Mouse (Mus musculus) heart, embryonic 13.5 days (tissue): ENCODE measurements around the gene Atg9a. TPM values are rescaled to one million over a fixed set of nuclear protein-coding genes. Genes with fewer than 3 reads are reported as not detected.

Experiments used
- ATAC-seq: fragments of 200-750 bp; cut with Nextera tagmentation; 2 replicates; pipeline ENCODE4 v1.8.0; 2017; ENCODE audit warnings: moderate TSS enrichment; ENCODE audit not compliant: insufficient number of reproducible peaks, low FRiP score, low TSS enrichment; ENCODE audit errors: extremely low read depth
- H3K27ac ChIP-seq: fragments of 300-500 bp; sonication (generic); replicated peaks from 2 replicates; pipeline ENCODE4 v1.5.1; 2015; ENCODE audit warnings: moderate library complexity, mild to moderate bottlenecking, inconsistent platforms
- H3K27me3 ChIP-seq: fragments of 300-500 bp; sonication (generic); replicated peaks from 2 replicates; pipeline ENCODE4 v1.6.1; 2015; ENCODE audit warnings: mild to moderate bottlenecking, inconsistent platforms
- H3K36me3 ChIP-seq: fragments of 300-500 bp; sonication (generic); 2 replicates; pipeline ENCODE4 v1.6.1; 2015; ENCODE audit warnings: mild to moderate bottlenecking, inconsistent platforms
- H3K4me1 ChIP-seq: fragments of 300-500 bp; sonication (generic); 2 replicates; pipeline ENCODE4 v1.6.1; 2015; ENCODE audit warnings: inconsistent platforms
- H3K4me2 ChIP-seq: fragments of 300-500 bp; sonication (generic); 2 replicates; pipeline ENCODE4 v1.6.1; 2015; ENCODE audit warnings: inconsistent platforms, mild to moderate bottlenecking, moderate library complexity
- H3K4me3 ChIP-seq: fragments of 300-500 bp; sonication (generic); 2 replicates; pipeline ENCODE4 v1.5.1; 2015; ENCODE audit warnings: moderate library complexity, mild to moderate bottlenecking, inconsistent platforms
- H3K9ac ChIP-seq: fragments of 300-500 bp; sonication (generic); 2 replicates; pipeline ENCODE4 v1.6.1; 2015; ENCODE audit warnings: inconsistent platforms, mild to moderate bottlenecking, moderate library complexity
- H3K9me3 ChIP-seq: fragments of 300-500 bp; sonication (generic); 2 replicates; pipeline ENCODE4 v1.6.1; 2016; ENCODE audit warnings: inconsistent platforms
- WGBS: fragments of 180-500 bp; shearing (Covaris S2); methylation state at CpG from one replicate; pipeline ENCODE4 v1.1.7; 2015; ENCODE audit warnings: mixed read lengths; 5-methylcytosine and 5-hydroxymethylcytosine counted together
- polyA plus RNA-seq: library from polyadenylated mRNA; unstranded; fragments of >200 nt; fragmentation: Nextera tagmentation; extraction: Ambion mirVana; gene quantifications from 2 replicates; pipeline ENCODE4 v1.2.1, GENCODE M21; 2015

Gene Atg9a
- polyA plus RNA-seq, 1 experiment from 2014 or later = 30.4 TPM

DNA sequence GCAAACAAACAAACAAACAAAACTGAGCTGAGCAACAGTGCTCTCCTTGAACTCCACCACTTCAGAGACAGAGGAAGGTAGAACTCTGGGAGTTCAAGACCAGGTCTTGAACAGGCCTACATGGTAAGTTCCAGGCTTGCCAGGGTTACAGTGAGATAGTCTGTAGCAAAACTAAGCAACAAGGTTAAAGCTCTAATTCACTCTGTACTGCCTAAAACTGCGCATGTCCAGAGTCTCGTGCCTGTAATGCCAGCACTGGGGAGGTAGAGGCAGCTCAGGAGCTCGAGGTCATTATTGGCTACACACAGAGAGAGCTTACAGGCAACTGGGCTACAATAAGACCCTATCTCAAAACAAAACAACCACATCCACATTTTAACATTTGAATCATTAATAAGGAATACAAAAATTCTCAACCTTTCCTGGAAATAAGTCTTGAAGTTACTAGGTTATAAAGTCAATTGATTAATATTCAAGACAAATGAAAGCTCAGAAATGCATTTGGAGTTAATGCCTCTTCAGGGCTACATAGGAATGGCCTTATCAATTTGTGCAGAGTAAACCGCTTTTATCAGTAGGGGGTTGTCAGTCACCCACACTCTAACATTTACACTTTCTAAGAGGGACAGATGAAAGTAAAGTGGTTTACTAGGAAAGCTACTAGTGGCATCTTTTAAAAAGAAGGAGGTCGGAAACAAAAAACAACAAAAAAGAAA, 32.3 kb downstream of the Atg9a start:
- Histone ChIP-seq H3K27ac (no peak overlapping the region), H3K9ac (no peak overlapping the region), H3K36me3 (no peaks in the 10 kb centered on the region), H3K9me3 (no peaks in the 10 kb centered on the region), H3K27me3 (no peaks in the 10 kb centered on the region), H3K4me3 (no peak overlapping the region), H3K4me2 (no peak overlapping the region), H3K4me1 (no peaks in the 10 kb centered on the region)
- 45% methylated on average over 5 of the region's 5 CpGs for WGBS
- no peak for ATAC-seq

DNA sequence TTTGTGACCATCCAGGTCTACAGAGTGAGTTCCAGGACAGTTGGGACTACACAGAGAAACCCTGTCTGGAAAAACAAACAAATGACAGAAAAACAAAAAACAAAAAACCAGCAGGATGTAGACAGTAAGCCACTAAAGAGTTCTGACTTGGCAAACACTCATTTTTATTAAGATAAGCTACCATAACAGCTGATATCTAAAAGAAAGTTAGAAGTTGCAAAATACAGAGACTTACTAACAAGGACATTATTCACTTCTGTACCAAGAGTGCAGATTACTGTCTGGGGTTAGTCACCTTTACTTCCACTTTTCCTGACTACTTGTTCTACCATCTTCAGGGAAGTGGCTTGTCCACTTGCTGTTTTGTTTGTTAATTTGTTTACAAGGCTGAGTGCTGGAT, 33.0 kb downstream of the Atg9a start:
- H3K9ac ChIP-seq = no peak overlapping the region
- no peaks in the 10 kb centered on the region for H3K4me1 ChIP-seq
- no peak overlapping the region for H3K27ac ChIP-seq
- no peak overlapping the region for H3K4me2 ChIP-seq
- H3K36me3 ChIP-seq = no peaks in the 10 kb centered on the region
- no peaks in the 10 kb centered on the region for H3K9me3 ChIP-seq
- no peaks in the 10 kb centered on the region for H3K27me3 ChIP-seq
- no peak for ATAC-seq
- no peak overlapping the region for H3K4me3 ChIP-seq

DNA sequence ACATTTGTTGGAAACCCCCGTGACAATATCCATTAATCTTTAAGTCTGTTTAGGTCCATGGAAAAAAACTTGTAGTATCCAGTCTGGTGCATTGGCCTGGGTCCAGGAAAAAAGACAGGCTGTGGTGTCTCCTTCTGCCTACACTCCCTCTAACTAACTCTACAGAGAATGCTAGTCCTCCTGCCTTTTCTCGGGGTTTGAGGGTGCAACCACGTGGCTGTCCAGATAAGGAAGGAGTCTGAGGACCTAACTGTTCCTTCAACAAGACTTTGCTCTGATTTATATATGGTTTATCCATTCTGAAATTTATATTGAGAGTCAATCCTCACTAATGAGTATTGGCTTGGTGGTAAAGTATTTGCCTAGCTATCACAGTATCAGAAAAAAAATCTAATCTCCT, 36.2 kb downstream of the Atg9a start:
- Histone ChIP-seq H3K27me3 (no peaks in the 10 kb centered on the region), H3K4me1 (no peaks in the 10 kb centered on the region), H3K4me3 (no peak overlapping the region), H3K36me3 (no peaks in the 10 kb centered on the region), H3K9me3 (no peaks in the 10 kb centered on the region), H3K9ac (no peak overlapping the region), H3K27ac (no peak overlapping the region), H3K4me2 (no peak overlapping the region)
- WGBS = 32% methylated on average over 3 of the region's 3 CpGs
- ATAC-seq = no peak

DNA sequence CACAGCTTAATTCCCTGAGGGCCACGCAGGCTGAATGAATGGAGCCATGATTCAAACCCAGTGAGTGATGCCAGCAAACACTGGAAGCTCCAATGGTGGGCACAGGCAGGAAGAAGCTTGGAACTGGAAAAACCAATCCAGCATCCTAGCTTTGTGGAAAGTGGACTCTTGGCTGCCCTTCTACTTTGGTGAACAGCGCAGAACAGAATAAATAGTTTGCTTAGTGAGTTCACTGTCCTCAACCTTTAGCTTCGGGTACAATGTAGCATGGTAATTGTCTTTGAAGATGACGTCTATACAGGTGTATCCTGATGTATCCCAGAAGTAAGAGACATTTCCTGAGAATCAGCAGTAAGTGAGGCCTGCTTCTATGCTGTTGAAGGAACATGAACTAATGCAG, 43.3 kb downstream of the Atg9a start:
- no peaks in the 10 kb centered on the region for H3K27me3 ChIP-seq
- no peak overlapping the region for H3K4me3 ChIP-seq
- H3K27ac ChIP-seq = no peak overlapping the region
- no peaks in the 10 kb centered on the region for H3K9me3 ChIP-seq
- H3K9ac ChIP-seq = no peak overlapping the region
- H3K4me1 ChIP-seq = peaks cover 6% of the 10 kb centered on the region
- ATAC-seq = no peak
- WGBS = 92% methylated on average over 4 of the region's 4 CpGs
- H3K4me2 ChIP-seq = no peak overlapping the region
- H3K36me3 ChIP-seq = peaks cover 62% of the 10 kb centered on the region

DNA sequence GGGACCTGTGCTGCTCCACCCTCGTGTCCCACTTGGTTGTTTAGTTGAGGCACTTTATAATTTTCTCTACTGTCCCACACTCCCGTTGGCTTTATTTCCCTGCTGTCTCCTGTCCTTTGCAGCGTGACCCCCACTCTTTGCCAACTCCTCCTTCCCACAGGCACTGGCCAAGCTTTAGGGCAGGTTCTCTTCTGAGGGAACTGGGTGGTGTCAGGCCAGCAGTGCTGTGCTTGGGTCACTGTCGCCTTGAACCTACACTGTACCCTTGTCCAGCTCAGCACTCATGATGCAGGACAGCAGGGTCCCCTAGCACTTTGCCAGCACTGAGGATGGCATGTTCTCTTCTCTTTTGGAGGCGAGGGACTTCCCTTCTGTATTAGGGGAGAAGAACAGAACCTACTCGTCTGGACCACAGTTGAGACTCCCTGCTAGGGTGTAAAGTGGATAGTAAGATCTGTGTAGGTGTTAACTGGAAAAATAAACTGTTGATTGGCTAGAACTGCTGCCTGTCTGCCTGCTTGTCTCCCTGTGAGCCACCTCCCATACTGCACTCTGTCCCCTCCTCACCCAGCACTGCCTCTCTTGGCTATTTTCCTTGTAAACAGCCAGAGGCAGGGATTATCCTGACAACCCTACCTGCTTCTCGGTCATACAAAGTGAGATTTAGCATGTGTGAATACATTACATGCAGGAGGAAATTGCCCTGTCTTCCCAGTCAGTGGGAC, 44.4 kb downstream of the Atg9a start:
- H3K36me3 ChIP-seq = peaks cover 62% of the 10 kb centered on the region

DNA sequence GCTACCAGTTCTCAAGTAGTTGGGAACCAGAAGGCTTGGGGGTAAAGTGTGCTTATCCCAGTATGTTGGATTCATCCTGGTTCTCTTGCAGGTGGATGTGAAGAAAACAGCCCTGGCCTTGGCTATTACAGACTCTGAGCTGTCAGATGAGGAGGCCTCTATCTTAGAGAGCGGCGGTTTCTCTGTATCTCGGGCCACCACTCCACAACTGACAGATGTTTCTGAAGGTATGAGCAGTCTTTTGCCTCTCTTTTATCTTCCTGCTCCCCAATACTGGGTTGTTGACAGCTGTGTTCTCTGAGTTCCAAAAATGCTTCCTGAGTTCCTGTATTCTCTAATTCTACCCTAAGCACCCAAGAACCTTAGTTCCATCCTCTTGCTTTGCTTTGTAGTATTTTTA, 46.4 kb downstream of the Atg9a start:
- Histone ChIP-seq H3K27me3 (no peaks in the 10 kb centered on the region), H3K36me3 (peaks cover 62% of the 10 kb centered on the region), H3K4me3 (no peak overlapping the region), H3K9me3 (no peaks in the 10 kb centered on the region), H3K9ac (no peak overlapping the region), H3K27ac (no peak overlapping the region), H3K4me2 (no peak overlapping the region), H3K4me1 (peaks cover 17% of the 10 kb centered on the region)
- 80% methylated on average over 3 of the region's 3 CpGs for WGBS
- no peak for ATAC-seq

More for the DNA sequence above, 44.4 kb downstream of the Atg9a start:
- Histone ChIP-seq H3K27ac (no peak overlapping the region), H3K9me3 (no peaks in the 10 kb centered on the region), H3K27me3 (no peaks in the 10 kb centered on the region), H3K4me2 (no peak overlapping the region), H3K9ac (peak overlapping the region; percentile 15; the same call in 1 of the 2 replicates), H3K4me1 (peaks cover 12% of the 10 kb centered on the region), H3K4me3 (no peak overlapping the region)
- no peak for ATAC-seq
- 69% methylated on average over 7 of the region's 7 CpGs for WGBS

DNA sequence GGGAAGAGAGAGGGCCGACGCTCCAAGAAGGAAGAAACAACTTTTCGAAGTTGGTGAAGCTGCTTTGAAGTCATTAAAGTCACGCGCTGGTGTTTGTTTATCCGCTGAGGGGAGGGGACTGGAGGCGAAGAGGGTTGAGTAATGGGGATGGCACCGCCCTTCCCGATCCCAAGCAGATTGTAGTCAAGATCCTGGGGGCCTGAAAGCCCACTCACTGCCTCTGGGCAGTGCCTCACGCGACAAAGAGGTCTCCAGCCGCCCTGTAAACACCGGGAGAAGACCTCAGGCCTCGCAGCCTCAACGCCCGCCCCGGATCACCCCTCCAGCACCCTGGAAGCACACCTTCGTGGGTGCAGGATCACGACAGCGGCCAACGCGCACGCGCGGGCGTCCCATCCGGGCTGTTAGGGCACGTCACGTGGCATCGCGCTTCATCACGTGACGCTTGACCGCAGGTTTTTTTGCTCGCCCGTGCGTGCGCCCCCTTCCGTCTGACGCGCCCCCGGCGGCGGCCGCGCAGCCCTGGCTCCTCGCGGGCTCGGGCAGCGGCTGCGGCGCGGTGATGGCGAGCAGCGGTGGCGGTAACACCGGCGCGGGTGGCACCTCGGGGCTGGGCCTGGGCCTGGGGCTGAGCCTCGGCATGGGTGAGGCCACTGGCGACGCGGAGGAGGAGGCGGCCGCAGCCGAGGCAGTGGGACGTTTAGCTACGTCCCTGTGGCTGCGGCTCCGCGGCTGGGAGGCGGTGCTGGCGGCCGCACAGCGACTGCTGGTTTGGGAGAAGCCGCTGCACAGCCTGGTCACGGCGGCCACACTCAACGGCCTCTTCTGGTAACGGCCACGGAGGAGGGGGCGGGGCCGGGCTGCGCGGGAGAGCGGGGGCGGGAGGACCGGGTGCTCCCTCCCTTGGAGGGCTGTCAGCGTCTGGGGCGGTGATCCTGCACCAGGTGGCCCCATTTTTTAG, 49.4 kb downstream of the Atg9a start, which contains the start of the genes Cnppd1 and Retreg2:
TSS of gene Cnppd1 (minus strand) at position 411 of the 961 bp plus-strand sequence.
TSS of gene Retreg2 (plus strand) at position 478 of the 961 bp plus-strand sequence.
- H3K27ac ChIP-seq = peak within 1 kb of the TSS; percentile 98
- H3K36me3 ChIP-seq = peaks cover 62% of the 10 kb centered on the region
- WGBS = under 1% methylated on average over 84 of the region's 91 CpGs
- H3K9me3 ChIP-seq = no peaks in the 10 kb centered on the region
- ATAC-seq = peak; percentile 84
- no peaks in the 10 kb centered on the region for H3K27me3 ChIP-seq
- H3K4me2 ChIP-seq = peak within 1 kb of the TSS; percentile 95
- peak within 1 kb of the TSS; percentile 90 for H3K4me3 ChIP-seq
- peaks cover 27% of the 10 kb centered on the region for H3K4me1 ChIP-seq
- peak within 1 kb of the TSS; percentile 98 for H3K9ac ChIP-seq

DNA sequence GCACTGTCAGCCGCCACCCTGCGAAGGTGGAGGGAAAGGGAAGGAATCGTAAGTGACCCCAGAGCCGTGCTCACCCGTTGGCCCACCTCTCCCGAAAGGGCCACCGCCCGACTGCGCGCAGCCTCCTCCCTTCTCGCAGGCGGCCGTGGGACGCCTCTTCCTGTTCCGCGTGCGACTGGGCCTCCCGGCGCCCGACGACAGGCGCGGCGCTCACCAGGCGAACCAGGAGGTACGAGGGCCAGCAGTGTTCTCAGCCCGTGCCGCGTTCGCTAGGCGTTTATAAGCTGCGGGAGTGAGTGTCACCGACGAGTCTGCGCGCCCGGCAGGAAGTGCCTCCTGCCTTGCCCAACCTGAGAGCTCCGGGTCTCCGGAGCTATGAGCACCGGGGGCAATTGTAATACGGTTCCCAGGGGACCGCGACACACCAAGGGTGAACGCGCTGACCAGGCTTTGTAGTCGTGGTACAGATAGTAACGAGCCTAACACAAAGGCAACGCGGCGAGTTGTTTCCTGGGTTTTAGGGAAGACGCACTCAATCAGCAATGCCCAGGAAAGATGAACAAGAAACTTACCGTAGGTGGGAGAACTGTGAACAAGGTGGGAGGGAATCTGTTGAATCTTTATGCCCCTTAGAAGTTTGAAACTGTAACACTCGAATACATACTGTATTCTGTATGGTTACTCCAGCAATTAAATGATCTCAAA, 50.4 kb downstream of the Atg9a start:
- peak; percentile 32 for ATAC-seq
- H3K4me3 ChIP-seq = peak overlapping the region; percentile 90
- H3K36me3 ChIP-seq = peaks cover 62% of the 10 kb centered on the region
- H3K4me1 ChIP-seq = peaks cover 27% of the 10 kb centered on the region
- H3K4me2 ChIP-seq = peak overlapping the region; percentile 95
- H3K9ac ChIP-seq = peak overlapping the region; percentile 98
- under 1% methylated on average over 53 of the region's 53 CpGs for WGBS
- H3K9me3 ChIP-seq = no peaks in the 10 kb centered on the region
- H3K27me3 ChIP-seq = no peaks in the 10 kb centered on the region
- H3K27ac ChIP-seq = peak overlapping the region; percentile 98

DNA sequence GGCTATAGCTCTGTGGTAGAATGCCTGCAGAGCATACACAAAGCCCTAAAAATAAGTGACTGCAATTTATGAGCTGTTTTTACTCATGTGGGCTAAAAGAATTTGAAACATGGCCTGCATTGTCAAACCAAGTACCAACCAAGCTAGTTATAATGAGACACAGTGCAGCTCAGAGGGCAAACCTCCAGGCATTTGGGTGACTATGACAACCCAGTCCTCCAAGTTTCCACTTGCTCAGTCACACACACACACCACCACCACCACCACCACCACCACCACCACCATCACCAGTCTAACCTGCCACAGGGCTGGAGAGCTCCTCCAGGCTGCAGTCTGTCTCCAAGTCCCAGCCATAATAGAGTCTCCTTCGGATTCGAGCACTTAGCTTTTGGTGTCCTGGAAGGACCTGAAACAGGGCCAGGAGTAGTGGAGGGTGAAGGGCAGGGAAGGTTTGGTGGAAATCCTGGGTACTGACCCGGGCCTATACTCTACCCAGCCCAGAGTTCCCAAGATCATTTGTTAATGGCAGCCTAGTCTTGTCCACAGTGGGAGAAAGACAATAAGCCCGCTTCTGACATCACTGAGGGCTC, 51.3 kb downstream of the Atg9a start:
- H3K36me3 ChIP-seq = peaks cover 62% of the 10 kb centered on the region
- ATAC-seq = no peak
- 53% methylated on average over 4 of the region's 4 CpGs for WGBS

DNA sequence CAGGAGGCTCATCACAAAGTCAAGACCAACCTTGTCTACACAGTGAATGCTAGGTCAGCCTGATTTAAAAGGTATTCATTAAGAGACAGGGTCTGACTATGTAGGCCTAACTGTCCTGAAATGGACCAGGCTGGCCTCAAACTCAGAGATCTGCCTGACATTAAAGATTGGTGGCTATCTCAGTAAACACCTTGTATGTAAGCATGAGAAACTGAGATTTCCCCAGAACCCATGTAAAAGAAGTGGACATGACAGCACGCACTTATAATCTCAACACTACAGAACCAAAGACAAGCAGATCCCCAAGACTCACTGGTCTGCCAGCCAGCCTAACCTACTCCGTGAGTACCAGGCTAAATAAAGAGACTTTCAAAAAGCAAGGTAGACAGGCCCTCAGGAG, 53.5 kb downstream of the Atg9a start:
- no peak overlapping the region for H3K9ac ChIP-seq
- H3K27ac ChIP-seq = no peak overlapping the region
- ATAC-seq = no peak
- H3K4me2 ChIP-seq = 0 out of 2 replicates have a peak overlapping the region, but pooled peaks have one; percentile 29
- H3K4me1 ChIP-seq = peaks cover 18% of the 10 kb centered on the region
- H3K27me3 ChIP-seq = 0 out of 2 replicates have a peak, but pooled peaks cover 3% of the 10 kb centered on the region
- 85% methylated on average over 2 of the region's 2 CpGs for WGBS
- peaks cover 52% of the 10 kb centered on the region for H3K36me3 ChIP-seq
- no peaks in the 10 kb centered on the region for H3K9me3 ChIP-seq
- H3K4me3 ChIP-seq = 0 out of 2 replicates have a peak overlapping the region, but pooled peaks have one; percentile 90

More for the DNA sequence above, 51.3 kb downstream of the Atg9a start:
- H3K27me3 ChIP-seq = no peaks in the 10 kb centered on the region
- H3K4me2 ChIP-seq = peak overlapping the region; percentile 95
- no peaks in the 10 kb centered on the region for H3K9me3 ChIP-seq
- peaks cover 27% of the 10 kb centered on the region for H3K4me1 ChIP-seq
- H3K27ac ChIP-seq = peak overlapping the region; percentile 98
- H3K9ac ChIP-seq = peak overlapping the region; percentile 98
- H3K4me3 ChIP-seq = peak overlapping the region; percentile 90
